Mouse (Mus musculus): ENCODE results near the gene Asb14. TPM values are rescaled to one million over a fixed set of nuclear protein-coding genes. Genes with fewer than 3 reads are reported as not detected.
"Not testable (repeated sequence)": the region's sequence is repeated elsewhere in the genome, so short reads cannot be mapped to it uniquely, and the experiment has no call there.

Gene Asb14
- total RNA-seq (2021) = not detected
- long read RNA-seq, experiment 1 = 0 reads
- long read RNA-seq, experiment 2 = 0 reads

DNA sequence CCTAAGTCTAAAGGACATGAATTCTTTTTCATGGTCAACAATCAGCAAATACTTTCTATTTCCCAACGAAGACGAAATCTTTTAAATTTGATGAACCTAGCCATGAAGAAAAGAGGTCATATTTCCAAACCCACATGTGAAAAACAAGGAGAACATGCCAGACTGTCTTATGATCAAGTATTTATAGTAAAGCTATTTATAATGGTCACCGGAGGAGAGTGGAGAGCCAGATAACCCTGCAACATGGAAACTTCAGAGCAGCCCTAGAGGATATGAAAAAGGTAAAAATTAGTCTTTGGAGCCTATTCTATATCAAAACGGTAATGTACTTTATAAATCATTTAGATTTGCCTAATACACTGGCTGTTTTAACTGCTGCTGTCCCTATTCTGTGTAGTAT lies at the start of gene Asb14:
TSS of gene Asb14 (plus strand) at position 166 of the 400 bp plus-strand sequence.
- DNase-seq = no peak

- no peak for DNase-seq
These were observed 41.3 kb upstream of the Asb14 start for GRCm38 (mm10) chr14:26853053-26853452.

DNA sequence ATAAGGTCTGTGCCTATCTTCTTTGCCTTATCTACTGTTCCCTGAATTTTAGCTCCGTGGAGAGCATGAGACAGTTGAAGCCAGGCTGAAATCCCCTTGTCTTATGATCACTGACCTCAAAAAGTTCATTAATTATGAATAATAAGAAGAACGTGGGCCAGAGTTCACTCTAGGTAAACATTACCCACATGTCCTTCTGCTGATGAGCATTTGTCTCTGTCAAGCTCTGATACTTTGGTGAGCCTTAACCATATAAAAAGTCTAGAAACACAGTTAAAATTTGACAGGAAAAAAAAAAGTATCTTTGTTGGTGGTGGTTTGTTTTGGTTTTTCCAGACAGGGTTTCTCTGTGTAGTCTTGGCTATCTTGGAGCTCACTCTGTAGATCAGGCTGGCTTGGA lies 40.3 kb upstream of the Asb14 start:
- no peak for DNase-seq

GRCm38 (mm10) chr14:26858364-26858763 lies 36.0 kb upstream of the Asb14 start:
- peak; percentile 4 to 29 for DNase-seq

DNA sequence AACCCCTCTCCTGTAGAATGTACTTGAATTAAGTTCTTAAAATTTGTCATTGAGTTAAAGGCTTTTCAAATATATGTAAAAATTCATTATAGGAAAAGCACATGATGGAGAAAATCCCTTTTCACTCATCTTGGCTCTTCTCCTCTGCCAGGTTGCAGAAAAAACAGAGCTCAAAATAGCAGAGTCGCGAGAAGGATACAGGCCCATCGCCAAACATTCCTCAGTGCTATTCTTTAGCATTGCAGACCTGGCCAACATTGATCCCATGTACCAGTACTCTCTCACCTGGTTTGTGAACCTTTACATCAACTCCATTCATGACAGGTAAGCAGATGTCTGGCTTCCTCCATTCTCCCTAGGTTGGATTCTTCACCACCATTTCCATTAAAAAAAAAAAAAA lies 35.3 kb upstream of the Asb14 start:
- no peak for DNase-seq

GRCm38 (mm10) chr14:26867356-26867755 lies 27.0 kb upstream of the Asb14 start:
- no peak for DNase-seq

DNA sequence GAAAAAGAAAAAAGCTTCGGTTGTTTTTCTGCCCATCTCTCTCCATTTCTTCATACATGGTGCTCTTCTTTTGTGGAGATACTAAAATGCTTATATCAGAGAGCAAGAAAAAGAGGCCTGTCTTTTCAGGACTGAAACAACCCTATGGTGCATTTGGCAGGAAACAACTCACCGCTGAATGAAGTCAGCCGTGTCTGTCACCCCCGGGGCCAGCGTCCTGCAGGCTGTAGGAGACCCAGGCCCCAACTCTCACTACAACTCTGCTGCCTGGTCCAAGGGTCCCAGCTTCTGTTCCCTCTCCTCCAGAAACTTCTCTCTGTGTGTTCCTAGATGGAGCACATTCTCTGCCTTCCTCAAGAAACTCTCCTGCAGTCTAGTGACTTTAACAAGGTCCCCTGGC lies 26.1 kb upstream of the Asb14 start:
- DNase-seq = no peak

DNA sequence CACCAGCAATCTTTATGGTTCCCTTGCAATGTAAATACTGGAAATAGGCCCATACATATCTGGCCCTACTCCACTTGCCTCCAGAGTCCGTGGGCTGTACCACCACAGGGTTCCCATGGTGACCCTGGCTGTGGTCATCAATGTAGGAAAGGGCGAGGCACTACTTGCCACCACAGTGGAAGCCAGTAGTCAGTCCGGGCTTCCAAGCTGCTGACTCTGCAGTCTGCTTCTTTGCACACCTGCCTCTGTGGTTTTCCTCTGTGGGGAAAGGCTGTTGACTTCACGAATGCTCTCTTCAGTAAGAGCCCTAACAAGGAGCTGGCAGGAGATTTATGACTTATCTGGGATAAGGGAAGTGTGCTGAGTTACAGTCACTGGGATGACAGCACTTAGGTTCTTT lies 15.6 kb upstream of the Asb14 start:
- no peak for DNase-seq

- no peak for DNase-seq
These were observed 14.4 kb upstream of the Asb14 start for GRCm38 (mm10) chr14:26879976-26880375.

DNA sequence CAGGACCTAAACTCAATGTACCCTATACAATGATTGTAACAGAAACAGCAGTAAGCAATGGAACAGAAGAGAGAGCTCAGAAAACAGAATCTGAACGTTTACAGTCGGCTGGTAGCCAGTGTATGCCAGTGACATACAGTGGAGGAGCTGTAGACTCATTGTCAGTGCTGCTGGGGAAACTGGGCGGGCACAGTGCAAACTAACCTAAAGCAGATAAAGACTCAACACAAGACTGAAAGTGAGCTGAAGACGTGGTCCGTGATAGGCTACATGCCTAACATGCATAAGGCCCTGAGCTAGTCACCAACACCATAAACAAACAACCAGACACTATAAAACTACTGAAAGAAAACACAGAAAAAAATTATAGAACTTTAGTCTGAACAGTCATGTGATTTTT lies 12.7 kb upstream of the Asb14 start:
- DNase-seq = no peak

DNA sequence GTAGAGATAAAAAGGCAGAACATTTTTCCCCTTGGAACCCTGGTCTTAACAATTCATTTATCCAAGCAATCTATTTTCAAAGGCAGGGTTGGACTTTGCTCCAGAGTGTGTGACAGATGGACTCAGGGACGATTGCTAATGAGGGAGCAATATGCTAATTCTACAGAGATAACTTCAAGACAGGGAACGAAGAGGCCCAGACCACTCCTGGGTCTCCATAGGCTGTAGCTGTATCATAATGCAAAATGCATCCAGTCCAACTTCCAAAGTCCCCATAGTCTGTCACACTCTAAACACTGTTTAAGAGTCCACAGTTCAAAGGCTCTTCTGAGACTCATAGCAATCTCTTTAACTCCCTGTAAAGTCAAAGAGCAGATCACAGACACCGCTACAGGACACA lies 7.1 kb upstream of the Asb14 start:
- no peak for DNase-seq

- DNase-seq = no peak
These were observed 3.6 kb upstream of the Asb14 start for GRCm38 (mm10) chr14:26890777-26891176.

- no peak for DNase-seq
These were observed 5.1 kb downstream of the Asb14 start for GRCm38 (mm10) chr14:26899490-26899889.

DNA sequence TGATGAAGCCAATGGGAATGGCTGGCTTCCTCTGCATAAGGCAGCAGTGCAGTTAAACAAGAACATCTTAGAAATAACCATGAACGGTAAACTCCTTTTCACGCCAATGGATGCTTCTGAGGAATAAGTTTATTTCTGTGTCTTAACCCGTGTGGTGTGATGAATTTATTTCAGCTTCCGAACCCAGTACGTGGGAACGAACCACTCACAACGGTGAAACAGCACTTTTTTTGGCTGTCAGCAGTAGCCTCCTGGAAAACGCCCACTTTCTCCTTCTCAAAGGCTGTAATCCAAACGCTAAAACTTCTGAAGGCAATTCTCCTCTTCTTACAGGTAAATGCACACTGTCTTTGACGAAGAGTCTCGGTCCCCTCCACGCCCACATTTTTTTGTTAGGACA lies 6.5 kb downstream of the Asb14 start:
- DNase-seq = no peak

- no peak for DNase-seq
These were observed 13.0 kb downstream of the Asb14 start for GRCm38 (mm10) chr14:26907401-26907800.

DNA sequence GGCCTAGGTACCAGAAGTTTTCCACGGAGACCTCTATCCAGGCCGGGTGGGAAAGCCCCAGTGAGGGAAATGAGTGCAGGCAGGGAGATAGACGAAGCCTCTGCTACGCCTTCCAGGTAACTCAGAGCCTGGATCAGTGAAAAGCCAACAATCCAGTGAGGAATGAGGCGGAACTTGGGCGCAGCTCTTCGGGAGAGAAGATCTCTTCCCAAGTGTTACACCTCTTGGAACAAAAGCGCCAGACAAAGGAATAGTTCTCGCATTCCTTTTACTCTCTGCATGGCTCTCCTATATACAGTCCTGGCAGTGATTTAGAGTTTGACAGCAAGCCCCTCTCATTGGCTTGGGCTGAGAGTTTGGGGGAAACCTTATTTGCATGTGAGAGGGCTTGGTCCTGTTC lies 16.1 kb downstream of the Asb14 start:
- not testable (repeated sequence) for DNase-seq

GRCm38 (mm10) chr14:26911201-26911600 lies 16.8 kb downstream of the Asb14 start:
- peak in 1 of 2 experiments; percentile 19 for DNase-seq

- no peak for DNase-seq
These were observed 17.5 kb downstream of the Asb14 start for GRCm38 (mm10) chr14:26911826-26912225.

DNA sequence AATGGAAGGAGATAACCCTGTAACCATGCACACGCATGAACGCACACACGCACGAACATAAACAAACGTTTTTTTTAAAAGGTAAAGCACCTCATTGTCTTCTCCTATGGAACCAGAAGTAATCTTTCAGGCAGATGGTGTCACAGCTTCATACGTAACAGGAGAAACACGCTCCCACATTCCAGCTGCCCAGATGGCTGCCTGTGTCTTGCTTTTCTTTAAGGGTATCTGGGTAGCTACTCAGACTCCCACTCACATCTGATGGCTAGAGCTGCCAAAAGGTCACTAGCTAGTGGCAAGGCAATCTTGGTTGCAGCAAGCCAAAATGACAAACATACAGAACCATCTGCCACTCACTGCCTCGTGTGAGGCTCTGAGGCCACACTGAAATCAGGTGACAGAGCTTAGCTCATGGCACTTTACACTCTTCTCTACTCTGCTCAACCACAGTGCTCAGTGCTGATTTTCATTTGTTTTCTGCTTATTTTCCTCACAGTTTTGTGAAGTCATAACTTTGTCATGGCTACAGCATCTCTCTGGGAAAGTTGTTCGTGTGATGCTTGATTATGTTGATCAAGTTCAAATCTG lies 19.4 kb downstream of the Asb14 start:
- DNase-seq = no peak

- no peak for DNase-seq
These were observed 25.0 kb downstream of the Asb14 start for GRCm38 (mm10) chr14:26919310-26919709.

DNA sequence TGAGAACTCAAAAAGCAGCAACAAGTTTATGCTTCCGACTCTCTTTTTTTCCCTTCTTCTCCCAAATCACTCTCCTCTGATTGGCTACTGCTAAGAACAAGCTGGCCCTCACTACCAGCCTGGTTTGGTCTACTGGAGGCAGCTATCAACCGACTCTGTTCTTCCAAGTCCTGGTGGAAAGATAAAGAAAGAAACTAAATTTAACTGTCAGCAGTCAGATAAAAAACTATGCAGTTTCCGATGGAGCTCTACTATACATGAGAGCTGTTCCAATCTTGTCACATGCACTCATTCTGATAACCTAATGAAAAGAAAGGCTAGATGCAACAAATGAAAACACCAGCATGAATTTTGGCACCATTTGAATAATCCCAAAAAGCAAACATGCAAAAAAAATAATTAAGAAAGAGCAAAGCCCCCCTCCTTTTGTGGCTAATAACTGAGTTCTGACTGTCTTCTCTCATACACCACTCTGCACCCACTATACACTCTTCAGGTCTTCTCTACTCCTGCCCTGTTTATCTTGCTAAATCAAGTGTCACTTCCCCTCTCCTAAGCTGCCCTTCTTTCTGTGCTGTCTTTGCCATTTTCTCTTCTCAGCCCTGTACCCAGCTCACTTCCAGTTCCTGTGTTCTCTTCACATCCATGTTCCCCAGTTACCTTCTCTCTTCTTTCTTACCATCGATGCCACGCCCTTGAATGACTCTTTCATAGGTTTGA lies 29.5 kb downstream of the Asb14 start:
- DNase-seq = no peak

DNA sequence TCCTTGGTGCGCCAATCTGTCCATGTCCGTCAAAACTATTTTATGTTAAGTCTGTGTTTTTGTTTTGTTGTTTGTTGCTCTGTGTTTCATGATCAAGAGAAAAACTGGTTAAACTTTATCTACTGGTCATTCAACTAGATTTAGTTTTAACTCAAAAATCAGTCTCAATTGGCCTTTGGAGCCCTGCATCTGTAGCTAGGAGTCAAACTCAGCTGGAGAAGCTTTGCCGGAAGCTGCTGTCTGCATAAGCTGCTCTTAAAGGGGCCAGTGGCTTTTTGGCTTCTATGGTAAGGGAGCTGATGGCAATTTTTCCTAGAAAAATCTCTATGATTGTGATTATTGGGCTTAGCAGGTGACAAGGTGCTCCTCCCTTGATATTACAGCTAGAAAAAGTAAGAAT lies 40.5 kb downstream of the Asb14 start:
- DNase-seq = no peak

DNA sequence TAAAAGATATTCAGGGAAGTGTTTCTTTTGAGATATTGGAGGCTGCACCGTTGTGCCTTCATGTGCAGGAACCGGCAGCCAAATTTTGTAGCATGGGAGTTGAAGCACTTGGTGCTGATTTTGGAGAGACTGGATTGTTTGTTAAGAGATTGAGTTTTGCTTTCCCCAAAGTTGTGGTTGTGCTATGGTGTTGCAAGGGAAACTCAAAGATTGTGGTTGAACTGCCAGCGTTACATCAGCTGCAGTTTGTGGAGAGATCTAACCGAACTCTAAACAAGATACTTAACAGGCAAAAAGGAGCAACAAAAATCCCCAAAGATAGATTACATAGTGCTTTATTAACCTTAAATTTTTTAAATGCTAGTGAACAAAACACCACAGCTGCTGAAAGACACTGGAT lies 41.2 kb downstream of the Asb14 start:
- DNase-seq = no peak

DNA sequence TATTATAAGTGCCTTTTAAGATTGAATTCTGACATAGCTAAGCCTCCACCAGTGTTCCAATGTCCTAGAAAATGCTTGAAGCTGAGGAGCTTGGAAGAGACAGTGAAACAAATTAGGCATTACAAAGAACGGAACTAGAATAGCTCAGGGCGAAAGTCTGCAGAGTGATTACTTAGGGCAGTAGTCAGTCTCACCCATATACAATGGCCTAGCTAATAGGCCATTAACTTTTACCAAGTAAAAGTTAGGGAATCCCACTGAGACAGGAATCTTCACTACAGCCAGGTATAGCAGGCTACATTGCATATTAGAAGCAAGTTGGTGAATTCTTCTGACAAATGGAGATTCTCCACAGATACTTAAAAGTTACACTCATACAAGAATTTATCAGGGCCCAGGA lies 61.8 kb downstream of the Asb14 start:
- DNase-seq = not testable (repeated sequence)
